Mouse (Mus musculus): ENCODE measurements around the gene Cdc20b.

- TF ChIP-seq CTCF (IDR thresholded peaks at IDR 0.05; ENCODE audit: control insufficient read depth, insufficient read depth, low read length) (no peak), POLR2A (IDR thresholded peaks at IDR 0.05; ENCODE audit: borderline replicate concordance, control insufficient read depth, low read depth, low read length) (no peak)
Observed at GRCm38 (mm10) chr13:113045458-113046110, 10.7 kb downstream of the Cdc20b start.
